Mouse (Mus musculus) CH12.LX (cell line): ENCODE measurements around the gene Wnt9a.

Source experiments
- BHLHE40 ChIP-seq: IDR thresholded peaks from 2 replicates; pipeline ENCODE4 v1.6.1; 2011; ENCODE audit warnings: mild to moderate bottlenecking, low read depth, low read length, improper control_type of control experiment
- CHD1 ChIP-seq: IDR thresholded peaks from 2 replicates; pipeline ENCODE4 v1.6.1; 2012; ENCODE audit warnings: low read depth, low read length, improper control_type of control experiment, inconsistent platforms
- CTCF ChIP-seq, 2 experiments: IDR thresholded peaks in 1 of 2; conservative IDR thresholded peaks in 1 of 2; 2 replicates each; pipeline ENCODE4 v1.5.1; 2011 to 2012; ENCODE audit warnings: low read depth in 2 of 2, low read length in 2 of 2, improper control_type of control experiment in 1 of 2, inconsistent platforms in 1 of 2, mild to moderate bottlenecking in 1 of 2, moderate library complexity in 1 of 2
- MAFK ChIP-seq: IDR thresholded peaks from 2 replicates; pipeline ENCODE4 v1.6.1; 2011; ENCODE audit warnings: low read length, improper control_type of control experiment; ENCODE audit not compliant: insufficient replicate concordance
- NELFE ChIP-seq: IDR thresholded peaks from 2 replicates; pipeline ENCODE4 v1.6.1; 2011; ENCODE audit warnings: low read depth, low read length, improper control_type of control experiment
- POLR2A ChIP-seq: IDR thresholded peaks from 2 replicates; pipeline ENCODE4 v1.6.1; 2011; ENCODE audit warnings: low read depth, mild to moderate bottlenecking, improper control_type of control experiment, low read length
- ZNF384 ChIP-seq: IDR thresholded peaks from 2 replicates; pipeline ENCODE4 v1.6.1; 2012; ENCODE audit warnings: low read depth, low read length, improper control_type of control experiment, inconsistent platforms

GRCm38 (mm10) chr11:59263870-59264563 is 42.7 kb upstream of the Wnt9a start:
- no peak for TF ChIP-seq CTCF (conservative IDR thresholded peaks at IDR 0.05 in 1 of 2, IDR thresholded peaks at IDR 0.05 in 1 of 2; ENCODE audit: low read depth in 2 of 2, low read length in 2 of 2)
- no peak for TF ChIP-seq MAFK
- no peak for TF ChIP-seq POLR2A
- no peak for TF ChIP-seq NELFE
- TF ChIP-seq BHLHE40, result no peak
- TF ChIP-seq ZNF384, result no peak
- no peak for TF ChIP-seq CHD1
